Mouse (Mus musculus): ENCODE data around the gene Ccs. TPM values are rescaled to one million over a fixed set of nuclear protein-coding genes. Genes with fewer than 3 reads are reported as not detected.
A peak's percentile ranks its signal among the peaks of the same experiment; 100 is the strongest.
"Not testable (repeated sequence)": the region's sequence is repeated elsewhere in the genome, so short reads cannot be mapped to it uniquely, and the experiment has no call there.

Ccs gene
- total RNA-seq, 2 experiments from 2014 or later: 19.9 to 24.5 TPM

GRCm38 (mm10) chr19:4838526-4839140 lies 499 bp downstream of the Ccs start:
- no peak for DNase-seq
- intact Hi-C loops (cut with DNase I): no loop called here

GRCm38 (mm10) chr19:4837049-4837448 lies 2.1 kb downstream of the Ccs start:
- intact Hi-C loops (cut with DNase I): no loop called here
- DNase-seq: no peak

GRCm38 (mm10) chr19:4836096-4836495 lies 3.0 kb downstream of the Ccs start:
- no peak for DNase-seq
- intact Hi-C loops (cut with DNase I): no loop called here

- intact Hi-C loops (cut with DNase I): no loop called here
- no peak for DNase-seq
Observed at GRCm38 (mm10) chr19:4833977-4834376, 5.2 kb downstream of the Ccs start.

- peak; percentile 70 to 78 for DNase-seq
- intact Hi-C loops (cut with DNase I): no loop called here
Observed at GRCm38 (mm10) chr19:4829156-4829555, 10.0 kb downstream of the Ccs start.

- intact Hi-C loops (cut with DNase I): no loop called here
- DNase-seq: no peak
Observed at GRCm38 (mm10) chr19:4828444-4829114, 10.6 kb downstream of the Ccs start.

- peak; percentile 77 to 81 for DNase-seq
- intact Hi-C loops (cut with DNase I): no loop called here
Observed at GRCm38 (mm10) chr19:4820678-4821303, 18.3 kb downstream of the Ccs start.

GRCm38 (mm10) chr19:4817182-4817835 lies 21.8 kb downstream of the Ccs start:
- DNase-seq: no peak
- intact Hi-C loops (cut with DNase I): no loop called here

GRCm38 (mm10) chr19:4813015-4813414 lies 26.1 kb downstream of the Ccs start:
- no peak for DNase-seq

GRCm38 (mm10) chr19:4812334-4812949 lies 26.7 kb downstream of the Ccs start:
- intact Hi-C loops (cut with DNase I): loop anchor here (5.0 kb wide), 1 partner anchor 55 kb away; the partner anchor contains the start of gene Rbm4b
- DNase-seq: not testable (repeated sequence)

More at GRCm38 (mm10) chr19:4813015-4813414, 26.1 kb downstream of the Ccs start:
- intact Hi-C loops (cut with DNase I): loop anchor here (5.0 kb wide), 1 partner anchor 56 kb away; the partner anchor contains the start of gene Rbm4b

GRCm38 (mm10) chr19:4811909-4812242 lies 27.3 kb downstream of the Ccs start:
- DNase-seq: no peak
- intact Hi-C loops (cut with DNase I): loop anchor here (5.0 kb wide), 1 partner anchor 55 kb away; the partner anchor contains the start of gene Rbm4b

- peak; percentile 98 for DNase-seq
- intact Hi-C loops (cut with DNase I): loop anchor here (5.0 kb wide), 1 partner anchor 54 kb away; the partner anchor contains the start of gene Rbm4b
Observed at GRCm38 (mm10) chr19:4811063-4811908, 27.8 kb downstream of the Ccs start, which contains the start of the genes Gm21992 and Rbm14. Gene Gm21992, minus strand, starts transcription at chr19:4811612. Gene Rbm14, minus strand, starts transcription at chr19:4811634.

- intact Hi-C loops (cut with DNase I): loop anchor here (5.0 kb wide), 1 partner anchor 53 kb away; the partner anchor contains the start of gene Rbm4b
- no peak for DNase-seq
Observed at GRCm38 (mm10) chr19:4810746-4811062, 28.4 kb downstream of the Ccs start.

- DNase-seq: no peak
- intact Hi-C loops (cut with DNase I): loop anchor here (5.0 kb wide), 1 partner anchor 53 kb away; the partner anchor contains the start of gene Rbm4b
Observed at GRCm38 (mm10) chr19:4810309-4810708, 28.8 kb downstream of the Ccs start.

GRCm38 (mm10) chr19:4803283-4803682 lies 35.8 kb downstream of the Ccs start:
- no peak for DNase-seq
- intact Hi-C loops (cut with DNase I): no loop called here

- intact Hi-C loops (cut with DNase I): no loop called here
- no peak for DNase-seq
Observed at GRCm38 (mm10) chr19:4802691-4803091, 36.4 kb downstream of the Ccs start.

GRCm38 (mm10) chr19:4799083-4799482 lies 40.0 kb downstream of the Ccs start:
- DNase-seq: no peak
- intact Hi-C loops (cut with DNase I): no loop called here

GRCm38 (mm10) chr19:4797846-4798245 lies 41.3 kb downstream of the Ccs start:
- no peak for DNase-seq
- intact Hi-C loops (cut with DNase I): no loop called here

GRCm38 (mm10) chr19:4795929-4796328 lies 43.2 kb downstream of the Ccs start:
- DNase-seq: no peak
- intact Hi-C loops (cut with DNase I): no loop called here

Measured in gastrocnemius, postnatal 36 days (tissue).